Comparison of ENCODE assay signal across 12 mouse cellular contexts in genomic region chr9:21849691-21850677, GRCm38 (mm10). TPM values are rescaled to one million over a fixed set of nuclear protein-coding genes. Genes with fewer than 3 reads are reported as not detected.
DNase-seq lines count a peak whose midpoint lies in the region; ATAC-seq lines count a peak whose summit lies in the region.
"Had no signal": no experiment of that assay in that cellular context is flagged by ENCODE, and none has a peak within 500 bp of the region (broad histone marks: within the 10 kb centered on the region; RNA-seq: fewer than 3 reads in every experiment).

No protein-coding gene starts in this region.

- 0 out of 2 replicates have a peak overlapping the region, but pooled peaks have one; percentile 8 for H3K27ac ChIP-seq in forebrain, embryonic 15.5 days (replicated peaks)
- H3K27ac ChIP-seq in forebrain, embryonic 16.5 days (ENCODE audit: low read length), result no peak overlapping the region
- peak overlapping the region; percentile 37; the same call in 1 of the 2 replicates for H3K27ac ChIP-seq in kidney, embryonic 14.5 days (ENCODE audit: low read depth, low read length)
- H3K27ac ChIP-seq: hindbrain, embryonic 13.5 days; midbrain, embryonic 10.5 days had no signal

- DNase-seq in kidney, adult 11 months, result no peak
- DNase-seq in embryo, embryonic 11 days, result peak; percentile 41
- DNase-seq in mesoderm, embryonic 11.5 days (ENCODE audit: low read depth, low spot score), result peak; percentile 52
- DNase-seq in ovary, postnatal 36 days (ENCODE audit: low spot score), result no peak
- DNase-seq in cerebellum, postnatal 25 days, result no peak
- DNase-seq: forebrain, postnatal 0 days had no signal

- no peak overlapping the region for H3K4me3 ChIP-seq in forebrain, embryonic 15.5 days
- H3K4me3 ChIP-seq in forebrain, embryonic 16.5 days (replicated peaks; ENCODE audit: low read length), result no peak overlapping the region
- no peak overlapping the region for H3K4me3 ChIP-seq in kidney, embryonic 14.5 days (ENCODE audit: low read length)
- H3K4me3 ChIP-seq: hindbrain, embryonic 13.5 days; midbrain, embryonic 10.5 days had no signal

- peaks cover 13% of the 10 kb centered on the region for H3K4me1 ChIP-seq in forebrain, embryonic 15.5 days
- H3K4me1 ChIP-seq in forebrain, embryonic 16.5 days (replicated peaks; ENCODE audit: control insufficient read depth, insufficient read depth, low read length), result peaks cover 5% of the 10 kb centered on the region
- peaks cover 45% of the 10 kb centered on the region for H3K4me1 ChIP-seq in kidney, embryonic 14.5 days (ENCODE audit: control insufficient read depth, insufficient read depth, low read length)

- ATAC-seq in forebrain, embryonic 15.5 days (replicated peaks), result no peak
- ATAC-seq in forebrain, embryonic 16.5 days, result no peak
- no peak for ATAC-seq in kidney, embryonic 14.5 days (ENCODE audit: low FRiP score, low TSS enrichment)
- ATAC-seq: forebrain, postnatal 0 days; Patski had no signal

- H3K4me2 ChIP-seq in forebrain, embryonic 15.5 days (replicated peaks), result no peak overlapping the region
- H3K4me2 ChIP-seq in forebrain, embryonic 16.5 days (ENCODE audit: low read length), result no peak overlapping the region
- peak overlapping the region; percentile 12; the same call in 1 of the 2 replicates for H3K4me2 ChIP-seq in kidney, embryonic 14.5 days (replicated peaks; ENCODE audit: low read depth, low read length)

- no peaks in the 10 kb centered on the region for H3K9me3 ChIP-seq in forebrain, embryonic 15.5 days
- no peaks in the 10 kb centered on the region for H3K9me3 ChIP-seq in forebrain, embryonic 16.5 days (ENCODE audit: control insufficient read depth, low read length)
- no peaks in the 10 kb centered on the region for H3K9me3 ChIP-seq in kidney, embryonic 14.5 days (ENCODE audit: control insufficient read depth, low read length)
- H3K9me3 ChIP-seq: hindbrain, embryonic 13.5 days; midbrain, embryonic 10.5 days had no signal

- 82% methylated on average over 7 of the region's 7 CpGs for WGBS in forebrain, embryonic 15.5 days
- whole genome bisulfite sequencing in forebrain, embryonic 16.5 days, result 90% methylated on average over 7 of the region's 7 CpGs
- WGBS in kidney, embryonic 14.5 days, result 59% methylated on average over 7 of the region's 7 CpGs

- no peaks in the 10 kb centered on the region for H3K36me3 ChIP-seq in forebrain, embryonic 15.5 days
- no peaks in the 10 kb centered on the region for H3K36me3 ChIP-seq in forebrain, embryonic 16.5 days (ENCODE audit: control insufficient read depth, insufficient read depth)
- H3K36me3 ChIP-seq in kidney, embryonic 14.5 days (ENCODE audit: control insufficient read depth, insufficient read depth, low read length), result peaks cover 13% of the 10 kb centered on the region
- H3K36me3 ChIP-seq: hindbrain, embryonic 13.5 days had no signal

- no peaks in the 10 kb centered on the region for H3K27me3 ChIP-seq in forebrain, embryonic 15.5 days
- no peaks in the 10 kb centered on the region for H3K27me3 ChIP-seq in forebrain, embryonic 16.5 days (replicated peaks; ENCODE audit: control insufficient read depth, insufficient read depth, low read length)
- H3K27me3 ChIP-seq in kidney, embryonic 14.5 days (ENCODE audit: control insufficient read depth, insufficient read depth, low read length), result no peaks in the 10 kb centered on the region
- H3K27me3 ChIP-seq: Patski had no signal

- no peak overlapping the region for H3K9ac ChIP-seq in forebrain, embryonic 15.5 days (replicated peaks)
- no peak overlapping the region for H3K9ac ChIP-seq in forebrain, embryonic 16.5 days (replicated peaks; ENCODE audit: low read depth, low read length)
- no peak overlapping the region for H3K9ac ChIP-seq in kidney, embryonic 14.5 days (ENCODE audit: low read depth, low read length)
- H3K9ac ChIP-seq: forebrain, postnatal 0 days; hindbrain, embryonic 13.5 days had no signal

RNA-seq across cellular contexts. Expression of gene Dock6, which starts 2.5 kb away (rescaled TPM):
- 10.4 and 12.3 TPM in 2 replicates for polyA plus RNA-seq in forebrain, embryonic 15.5 days (2015; fragmentation: Nextera tagmentation; extraction: Ambion mirVana)
- polyA plus RNA-seq in forebrain, embryonic 16.5 days (2015; fragmentation: Nextera tagmentation; extraction: Ambion mirVana), result 11.8 and 12.0 TPM in 2 replicates
- 31.9 and 39.7 TPM in 2 replicates for polyA plus RNA-seq in kidney, embryonic 14.5 days (2014; fragmentation: Nextera tagmentation; extraction: Ambion mirVana)

RNA-seq across cellular contexts. Expression of gene Angptl8, which starts 14.7 kb away (rescaled TPM):
- 0.27 and 0.51 TPM in 2 replicates for polyA plus RNA-seq in forebrain, embryonic 15.5 days (2015; fragmentation: Nextera tagmentation; extraction: Ambion mirVana)
- polyA plus RNA-seq in forebrain, embryonic 16.5 days (2015; fragmentation: Nextera tagmentation; extraction: Ambion mirVana), result 0.51 TPM in 1 of 2 replicates, not detected in the other
- polyA plus RNA-seq in kidney, embryonic 14.5 days (2014; fragmentation: Nextera tagmentation; extraction: Ambion mirVana), result 2.6 and 3.4 TPM in 2 replicates

RNA-seq across cellular contexts. Expression of gene Kank2, which starts 51.4 kb away (rescaled TPM):
- 2.9 and 3.7 TPM in 2 replicates for polyA plus RNA-seq in forebrain, embryonic 15.5 days (2015; fragmentation: Nextera tagmentation; extraction: Ambion mirVana)
- polyA plus RNA-seq in forebrain, embryonic 16.5 days (2015; fragmentation: Nextera tagmentation; extraction: Ambion mirVana), result 3.2 and 3.7 TPM in 2 replicates
- 9.4 and 14.3 TPM in 2 replicates for polyA plus RNA-seq in kidney, embryonic 14.5 days (2014; fragmentation: Nextera tagmentation; extraction: Ambion mirVana)

Comparison
In these comparisons a context has a peak if more than half of its experiments do, and no peak if none do; other contexts are left out.
1. DNase-seq: peak in embryo, embryonic 11 days (single experiment) and mesoderm, embryonic 11.5 days (single experiment); none in kidney, adult 11 months (single experiment), ovary, postnatal 36 days (single experiment) and cerebellum, postnatal 25 days (0 of 2).